Mouse (Mus musculus): ENCODE data around the gene Gm15517. TPM values are rescaled to one million over a fixed set of nuclear protein-coding genes. Genes with fewer than 3 reads are reported as not detected.

Gm15517 gene
- total RNA-seq, 2 experiments from 2014 or later, result not detected

GRCm38 (mm10) chr7:44306516-44307240 is 45.4 kb downstream of the Gm15517 start, which contains the start of gene Clec11a:
Gene Clec11a (minus strand): TSS chr7:44306902.
- no peak for DNase-seq
- intact Hi-C loops (cut with DNase I), result no loop called here

- DNase-seq, result no peak
- intact Hi-C loops (cut with DNase I), result no loop called here
Measured at GRCm38 (mm10) chr7:44307261-44308020, 46.2 kb downstream of the Gm15517 start.

- intact Hi-C loops (cut with DNase I), result loop anchor here (10.0 kb wide), 1 partner anchor 45 kb away; the partner anchor contains the start of gene Gm15517
- DNase-seq, result no peak
Measured at GRCm38 (mm10) chr7:44309475-44310284, 48.4 kb downstream of the Gm15517 start, which contains the start of gene Shank1. Gene Shank1 (plus strand): TSS chr7:44310253.

GRCm38 (mm10) chr7:44310285-44310877 is 49.1 kb downstream of the Gm15517 start:
- peak; percentile 17 for DNase-seq
- intact Hi-C loops (cut with DNase I), result loop anchor here (10.0 kb wide), 1 partner anchor 46 kb away; the partner anchor contains the start of gene Gm15517

GRCm38 (mm10) chr7:44310878-44311712 is 49.8 kb downstream of the Gm15517 start:
- peak; percentile 43 for DNase-seq
- intact Hi-C loops (cut with DNase I), result loop anchor here (10.0 kb wide), 1 partner anchor 46 kb away; the partner anchor contains the start of gene Gm15517

Other genes starting within 250 kb of the Gm15517 start
- not detected for gene Klk1b26, start 249.3 kb upstream of the Gm15517 start, total RNA-seq (2021)
- gene Klk1b27, start 209.2 kb upstream of the Gm15517 start, total RNA-seq (2021), result not detected
- gene Klk1b21, start 159.1 kb upstream of the Gm15517 start, total RNA-seq (2021), result not detected
- not detected for gene Klk1b22, start 148.8 kb upstream of the Gm15517 start, total RNA-seq (2021)
- not detected for gene Klk1b16, start 124.7 kb upstream of the Gm15517 start, total RNA-seq (2021)
- not detected for gene Klk1b24, start 73.2 kb upstream of the Gm15517 start, total RNA-seq (2021)
- not detected for gene Klk1b3, start 63.3 kb upstream of the Gm15517 start, total RNA-seq (2021)
- not detected for gene Klk1b4, start 54.0 kb upstream of the Gm15517 start, total RNA-seq (2021)
- gene Klk1b5, start 45.5 kb upstream of the Gm15517 start, total RNA-seq (2021), result not detected
- not detected for gene Klk1, start 36.1 kb upstream of the Gm15517 start, total RNA-seq (2021)
- not detected for gene Gm36864, start 25.3 kb upstream of the Gm15517 start, total RNA-seq (2021)
- under 1 TPM; 0.64 to 0.82 TPM for gene 1700028J19Rik, start 14.8 kb upstream of the Gm15517 start, total RNA-seq (2021)
- 100 to 1,000 TPM; 169 to 191 TPM for gene 2410002F23Rik, start 14.7 kb upstream of the Gm15517 start, total RNA-seq (2021)
- not detected for gene Acp4, start 4.1 kb upstream of the Gm15517 start, total RNA-seq (2021)
- gene Clec11a, start 45.5 kb downstream of the Gm15517 start, total RNA-seq (2021), result 1 to 10 TPM; 2.5 to 2.8 TPM
- gene Shank1, start 48.8 kb downstream of the Gm15517 start, total RNA-seq (2021), result 100 to 1,000 TPM; 299 to 336 TPM
- 10 to 100 TPM; 45.1 to 52.4 TPM for gene Syt3, start 122.7 kb downstream of the Gm15517 start, total RNA-seq (2021)
- gene 1700008O03Rik, start 124.4 kb downstream of the Gm15517 start, total RNA-seq (2021), result 1 to 10 TPM; 1.3 to 2.4 TPM
- gene Lrrc4b, start 167.6 kb downstream of the Gm15517 start, total RNA-seq (2021), result 100 to 1,000 TPM; 357 to 379 TPM
- 10 to 100 TPM; 20.5 to 24.5 TPM for gene Aspdh, start 203.9 kb downstream of the Gm15517 start, total RNA-seq (2021)
- gene Josd2, start 206.5 kb downstream of the Gm15517 start, total RNA-seq (2021), result 10 to 100 TPM; 31.9 to 32.6 TPM
- 100 to 1,000 TPM; 146 to 150 TPM for gene Emc10, start 235.1 kb downstream of the Gm15517 start, total RNA-seq (2021)
- gene Fam71e1, start 235.1 kb downstream of the Gm15517 start, total RNA-seq (2021), result 10 to 100 TPM; 23.8 to 27.3 TPM

Data from left cerebral cortex, postnatal 4 days (tissue).